Mouse (Mus musculus) cerebellum, adult 11 months (tissue): ENCODE results near the gene Dmrt3.

ENCODE experiments used
- DNase-seq: peaks from one replicate; pipeline ENCODE4 v3.0.0; 2022

The Dmrt3 gene

DNA sequence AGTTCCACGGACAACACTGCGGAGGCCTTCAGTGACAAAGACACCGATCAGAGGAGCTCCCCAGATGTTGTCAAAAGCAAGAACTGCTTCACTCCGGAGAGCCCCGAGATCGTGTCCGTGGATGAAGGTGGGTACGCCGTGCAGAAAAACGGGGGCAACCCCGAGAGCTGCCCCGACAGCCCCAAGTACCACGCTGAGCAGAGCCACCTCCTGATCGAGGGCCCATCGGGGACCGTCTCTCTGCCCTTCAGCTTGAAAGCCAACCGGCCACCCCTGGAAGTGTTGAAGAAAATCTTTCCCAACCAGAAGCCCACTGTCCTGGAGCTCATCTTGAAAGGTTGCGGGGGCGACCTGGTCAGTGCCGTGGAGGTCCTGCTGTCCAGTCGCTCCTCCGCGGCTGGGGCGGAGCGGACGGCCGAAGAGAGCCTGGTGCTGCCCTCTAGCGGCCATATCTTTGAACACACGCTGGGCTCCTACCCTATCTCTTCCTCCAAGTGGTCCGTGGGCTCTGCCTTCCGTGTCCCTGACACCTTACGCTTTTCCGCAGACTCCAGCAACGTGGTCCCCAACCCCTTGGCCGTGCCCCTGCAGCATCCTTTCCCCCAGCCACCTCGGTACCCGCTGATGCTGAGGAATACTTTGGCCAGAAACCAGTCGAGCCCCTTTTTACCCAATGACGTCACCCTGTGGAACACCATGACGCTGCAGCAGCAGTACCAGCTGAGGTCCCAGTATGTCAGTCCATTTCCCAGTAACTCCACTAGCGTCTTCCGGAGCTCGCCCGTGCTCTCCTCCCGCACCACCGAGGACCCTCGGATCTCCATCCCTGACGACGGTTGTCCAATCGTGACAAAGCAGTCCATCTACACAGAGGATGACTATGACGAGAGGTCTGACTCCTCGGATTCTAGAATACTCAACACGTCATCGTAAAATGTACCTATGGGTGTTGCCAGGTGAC, 12.5 kb downstream of the Dmrt3 start:
- DNase-seq: peak; percentile 19

DNA sequence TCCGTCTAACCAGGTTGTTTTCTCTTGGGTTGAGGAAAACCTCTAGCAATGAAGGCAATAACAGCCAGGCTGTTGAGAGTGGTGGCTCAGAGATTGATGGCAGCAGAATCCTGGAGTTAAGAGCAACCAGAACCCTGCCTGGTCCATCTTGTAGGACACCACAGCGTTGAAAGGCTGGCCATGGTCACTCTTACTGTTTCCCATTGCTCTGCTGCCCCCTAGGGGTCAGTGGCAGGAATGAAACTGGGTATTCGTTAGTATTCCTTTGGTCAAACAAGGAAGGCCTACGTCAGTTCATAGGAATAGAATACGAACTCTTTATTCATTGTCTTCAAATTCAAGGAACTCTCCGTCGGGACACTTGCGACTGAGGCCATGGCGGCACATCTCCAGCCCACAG, 18.4 kb downstream of the Dmrt3 start:
- peak; percentile 16 for DNase-seq

DNA sequence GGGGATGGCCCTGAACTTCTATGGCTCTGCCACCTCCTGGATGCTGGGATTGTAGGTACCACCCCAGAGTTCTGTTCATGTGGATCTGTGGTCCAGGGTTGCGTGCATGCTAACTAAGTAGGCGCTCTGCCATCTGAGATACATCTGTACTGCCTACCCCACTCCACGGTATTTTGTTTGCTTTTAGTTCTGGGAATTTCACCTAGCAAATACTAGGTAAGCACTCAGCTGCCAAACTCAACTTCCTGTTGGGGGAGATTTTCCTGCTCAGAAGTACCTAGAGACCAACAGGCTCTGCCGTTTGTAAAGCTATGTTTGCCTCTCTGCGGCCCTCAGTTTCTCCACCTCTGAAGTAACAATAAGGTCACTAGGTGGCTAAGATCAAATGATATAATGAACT, 25.0 kb downstream of the Dmrt3 start:
- DNase-seq: no peak

DNA sequence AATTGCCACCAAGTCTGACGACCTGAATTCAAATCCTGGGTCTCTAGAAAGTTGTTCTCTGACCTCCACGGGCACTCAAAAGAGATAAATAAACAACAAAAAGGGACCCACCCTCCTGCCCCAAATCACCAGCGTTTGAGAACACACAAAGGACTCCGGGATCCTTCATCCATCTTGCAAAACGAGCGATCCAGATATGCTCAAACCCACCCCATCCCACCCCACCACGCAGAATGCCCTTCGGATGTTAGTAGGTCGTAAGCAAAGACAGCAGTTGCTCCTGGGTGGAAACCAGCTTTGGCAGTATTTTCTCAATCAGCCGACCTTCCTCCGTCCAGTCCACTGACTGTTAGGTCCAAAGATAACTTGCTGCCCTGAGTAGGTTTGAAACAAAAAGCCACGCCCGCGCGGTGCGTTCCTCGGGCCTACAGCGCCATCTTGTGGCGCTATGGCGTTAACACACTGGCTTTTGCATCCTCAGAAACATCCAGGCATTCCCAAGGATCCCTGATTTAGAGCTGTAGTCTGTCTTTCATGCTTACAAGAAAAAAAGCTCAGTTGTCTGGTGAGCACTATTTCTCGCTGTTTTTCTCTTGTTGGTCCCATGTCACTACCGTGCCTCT, 25.6 kb downstream of the Dmrt3 start:
- DNase-seq: peak; percentile 22

DNA sequence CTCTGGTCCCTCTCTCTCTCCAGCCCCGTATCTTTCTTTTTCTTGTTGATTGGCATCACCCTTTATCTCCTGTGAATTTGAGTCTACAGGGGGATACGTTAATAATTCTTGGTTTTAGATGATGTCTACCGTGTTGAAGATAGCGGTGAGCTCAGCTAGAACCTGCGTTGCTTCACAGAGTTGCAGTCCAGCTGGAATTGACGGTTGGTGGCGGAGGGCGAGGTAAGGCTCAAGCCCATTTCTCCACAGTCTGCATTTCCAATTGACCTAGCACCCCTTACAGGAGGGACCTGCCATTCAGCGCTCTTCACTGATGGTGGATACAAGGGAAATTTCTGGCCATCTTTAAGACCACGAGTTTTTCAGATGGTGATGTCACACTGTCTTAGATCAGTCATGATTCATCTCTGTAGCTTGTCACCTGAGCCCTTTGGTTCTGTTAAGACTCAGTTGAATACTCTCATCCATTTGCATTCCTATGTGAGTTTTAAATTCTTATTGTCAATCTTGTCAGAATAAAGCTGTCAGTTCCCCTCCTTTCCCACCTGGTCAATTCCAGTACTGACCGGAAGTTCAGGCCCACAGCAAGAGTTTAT, 28.8 kb downstream of the Dmrt3 start:
- DNase-seq: no peak

DNA sequence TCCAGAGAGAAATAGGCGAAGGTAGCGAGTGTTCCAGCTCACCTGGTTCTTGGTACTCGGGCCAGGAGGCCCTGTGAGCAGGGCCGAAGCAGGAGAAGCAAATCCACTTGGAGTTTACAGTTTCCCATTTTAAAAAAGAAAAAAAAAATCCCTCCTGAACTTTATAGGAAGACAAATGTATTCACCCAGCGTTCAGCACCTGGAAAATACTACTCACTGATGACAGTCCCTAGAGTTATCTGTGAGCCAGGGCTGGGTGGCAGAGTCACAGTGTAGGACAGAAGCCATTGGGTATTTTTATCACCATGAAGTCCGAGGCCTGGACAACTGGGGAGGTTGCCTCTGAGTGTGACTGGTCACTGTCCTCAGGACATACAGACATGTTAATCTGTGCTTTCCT, 31.7 kb downstream of the Dmrt3 start:
- DNase-seq: no peak

DNA sequence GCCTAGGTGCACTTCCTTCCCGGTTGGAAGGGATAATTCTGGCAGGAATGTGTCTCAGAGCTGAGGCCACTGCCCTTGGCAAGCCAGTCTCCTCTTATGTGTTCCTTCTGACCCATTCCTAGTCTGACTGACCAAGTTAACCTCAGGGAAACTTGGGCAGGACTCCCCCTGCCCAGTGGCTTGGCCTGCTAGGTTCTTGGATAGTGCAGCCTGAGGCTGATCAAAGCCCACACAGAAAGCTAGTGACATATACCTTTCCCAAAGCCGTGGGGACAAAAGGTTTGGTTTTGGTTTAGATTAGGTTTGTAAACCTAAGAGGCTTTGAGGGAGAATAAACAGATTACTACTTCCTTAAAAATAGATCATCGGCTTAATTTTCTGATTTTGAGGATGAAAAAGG, 37.0 kb downstream of the Dmrt3 start:
- DNase-seq: no peak

DNA sequence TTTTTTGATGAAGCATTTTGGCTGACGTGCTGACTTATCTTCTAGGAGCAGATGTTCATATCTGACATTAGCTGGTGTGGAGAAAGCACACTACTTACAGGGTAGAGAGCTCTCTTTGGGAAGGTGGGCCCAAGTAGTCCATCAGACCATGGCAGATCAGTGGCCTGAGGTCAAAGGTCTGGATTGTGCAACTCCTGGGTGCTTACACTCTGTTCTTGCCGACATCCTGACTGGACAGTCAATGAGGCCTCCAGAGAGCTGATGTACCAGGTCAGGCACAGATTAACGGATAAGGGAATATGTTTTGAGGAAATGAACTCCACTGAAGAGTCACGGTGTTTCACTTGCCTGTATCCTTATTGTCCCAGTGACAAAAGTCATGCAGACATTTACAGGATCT, 38.6 kb downstream of the Dmrt3 start:
- no peak for DNase-seq

DNA sequence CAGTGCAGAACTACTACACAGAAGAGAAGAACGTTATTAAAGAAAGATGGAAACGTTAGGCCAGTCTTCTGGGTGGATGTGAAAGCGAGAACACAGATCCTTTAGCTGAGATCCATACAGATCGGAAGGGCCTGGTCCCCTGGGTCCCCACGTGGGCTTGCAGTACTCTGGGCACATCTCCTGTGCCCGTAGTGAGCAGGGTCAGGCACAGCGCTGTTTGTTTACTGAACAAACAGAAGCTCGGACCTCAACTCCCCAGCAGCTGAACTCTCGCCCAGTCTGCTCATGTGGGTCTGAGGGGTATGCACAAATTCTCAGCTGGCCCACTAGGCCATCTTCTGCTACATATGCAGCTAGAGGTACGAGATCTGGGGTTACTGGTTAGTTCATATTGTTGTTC, 40.4 kb downstream of the Dmrt3 start:
- DNase-seq: no peak

DNA sequence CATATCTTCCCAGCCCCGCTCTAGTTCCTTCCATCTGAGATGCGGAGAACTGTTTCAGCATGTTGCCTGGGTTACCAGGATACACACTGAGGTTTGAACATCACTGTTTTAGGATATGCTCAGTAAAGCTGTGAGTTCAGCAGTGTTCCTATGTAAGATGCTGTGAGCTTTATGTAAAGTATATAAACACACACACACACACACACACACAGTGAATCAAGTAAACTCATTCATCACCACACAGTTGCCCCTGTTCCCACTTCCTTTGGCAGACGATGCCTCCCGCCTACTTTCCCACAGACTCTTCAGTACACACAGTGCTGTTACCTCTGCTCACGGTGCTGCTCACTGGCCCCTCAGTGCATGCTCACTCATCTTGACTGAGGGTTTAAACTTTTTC, 42.5 kb downstream of the Dmrt3 start:
- DNase-seq: no peak

DNA sequence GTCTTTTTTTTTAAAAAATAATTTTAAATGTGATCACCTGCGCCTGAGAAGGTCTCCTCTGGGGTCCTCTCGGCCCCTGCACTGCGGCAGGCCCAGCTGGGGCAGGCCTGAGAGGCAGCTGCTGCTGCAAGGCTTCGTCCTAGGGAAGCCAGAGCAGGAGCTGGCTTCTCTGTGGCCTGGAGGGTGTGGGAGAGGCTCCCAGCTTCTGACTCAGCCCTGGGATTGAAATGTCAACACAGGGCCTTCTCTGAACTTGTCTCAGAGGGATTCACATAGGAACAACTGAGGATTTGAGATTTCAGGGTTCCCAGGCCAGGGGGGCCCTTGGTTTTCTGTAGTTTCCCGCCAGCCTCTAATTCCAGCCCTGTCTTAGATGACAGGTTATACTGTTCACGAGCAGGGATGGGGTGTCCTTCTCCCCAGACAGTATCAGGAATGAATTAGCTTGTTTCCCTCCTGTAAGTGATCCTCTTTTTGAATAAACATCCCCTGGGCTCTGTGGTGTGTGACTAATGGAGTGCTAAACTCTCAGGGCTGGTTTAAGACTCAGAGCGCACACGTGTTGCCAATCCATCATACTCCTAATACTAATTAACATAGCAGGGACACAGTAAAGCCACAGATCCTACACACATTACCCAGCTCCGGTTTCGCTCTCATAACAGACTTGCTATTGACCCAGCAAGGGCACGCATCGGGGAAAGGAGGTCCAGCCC, 44.1 kb downstream of the Dmrt3 start:
- no peak for DNase-seq

DNA sequence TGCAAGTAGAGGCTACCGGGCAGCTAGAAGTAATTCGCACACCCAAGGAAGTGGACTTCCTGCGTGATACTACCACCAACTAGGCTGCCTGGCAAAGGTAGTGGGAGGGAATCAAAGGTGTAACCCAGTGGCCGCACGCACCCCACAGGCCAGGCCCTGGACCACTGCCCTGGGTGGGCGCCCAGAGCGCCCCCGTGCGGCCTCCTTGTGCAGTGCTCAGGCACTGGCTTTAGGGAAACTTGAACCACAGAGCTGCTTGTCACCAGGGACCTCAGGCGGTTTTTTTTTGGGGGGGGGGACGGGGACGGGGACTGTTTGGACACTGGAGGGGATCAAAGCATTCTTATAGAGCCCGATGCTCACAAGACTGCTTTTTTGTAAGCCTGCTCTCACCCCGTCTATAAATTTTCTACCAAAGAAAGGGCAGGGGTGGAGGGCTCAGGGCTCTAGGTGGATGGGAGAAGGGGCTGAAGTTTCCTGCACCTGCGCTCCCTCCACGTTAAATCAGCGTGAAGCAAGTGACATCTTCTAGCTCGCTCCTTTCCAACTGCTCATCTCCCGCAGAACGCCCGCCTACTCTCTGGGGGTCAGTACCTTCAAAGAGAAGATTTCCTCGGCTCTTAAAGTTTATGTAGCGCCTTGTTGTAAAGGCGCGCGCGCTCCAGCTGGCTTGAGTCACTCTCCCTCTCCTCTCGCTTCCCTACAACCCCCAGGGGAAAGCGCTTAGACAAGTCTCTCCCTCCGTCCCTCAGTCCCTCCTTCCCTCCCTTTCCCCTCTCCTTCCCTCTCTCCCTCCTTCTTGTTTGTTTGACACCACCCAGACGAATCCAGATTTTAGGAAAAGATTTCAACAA, 55.6 kb downstream of the Dmrt3 start:
- DNase-seq: no peak

DNA sequence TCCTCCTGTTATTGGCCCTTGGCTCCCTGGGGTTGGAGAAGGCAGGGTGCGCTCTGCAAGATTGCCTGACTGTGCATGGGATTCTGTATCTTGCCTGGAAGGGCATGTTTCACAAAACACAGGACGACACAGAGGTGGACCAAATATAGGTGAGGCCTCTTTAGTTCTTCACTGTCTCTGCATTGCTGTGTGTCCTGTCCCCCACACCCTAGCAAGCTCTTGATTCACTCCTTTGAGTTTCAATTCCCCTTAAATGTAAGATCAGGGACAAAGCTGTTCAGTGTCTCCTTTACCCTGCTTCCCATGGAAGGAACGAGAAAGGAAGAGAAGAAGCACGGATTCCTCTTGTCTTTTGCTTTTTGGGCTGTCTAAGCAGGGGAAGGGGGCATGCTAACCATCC, 57.7 kb downstream of the Dmrt3 start:
- no peak for DNase-seq

DNA sequence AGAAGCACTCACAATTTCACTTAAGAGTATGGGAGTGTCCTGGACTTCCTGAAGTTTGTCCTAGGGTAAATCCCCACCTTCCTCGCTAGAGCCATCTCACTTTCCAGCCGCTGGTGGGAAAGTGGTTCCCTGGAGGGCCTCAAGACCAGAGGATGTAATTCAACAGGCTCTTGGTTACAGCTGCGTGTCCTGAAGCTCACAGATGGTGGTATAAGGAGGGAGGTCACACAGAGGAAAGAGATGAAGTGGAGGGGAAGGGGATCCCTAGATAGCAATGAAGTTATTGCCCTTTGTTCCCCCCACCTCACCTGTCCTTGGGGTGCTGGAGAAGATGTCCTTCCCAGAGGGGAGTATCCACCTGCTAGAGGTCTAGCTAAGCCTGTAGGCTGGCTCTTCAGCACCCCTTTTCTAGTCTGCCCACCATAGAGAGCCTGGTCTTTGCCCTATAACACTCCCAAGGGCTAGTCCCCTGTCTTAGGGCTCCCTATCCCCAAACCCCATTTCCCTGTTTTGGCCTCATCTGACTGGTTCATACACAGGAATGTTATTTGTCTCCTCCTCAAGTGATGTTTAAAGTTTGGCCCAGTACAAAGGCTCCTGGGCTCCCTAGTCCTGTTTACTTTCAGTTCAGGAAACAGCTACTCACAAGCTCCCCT, 59.6 kb downstream of the Dmrt3 start:
- DNase-seq: no peak

DNA sequence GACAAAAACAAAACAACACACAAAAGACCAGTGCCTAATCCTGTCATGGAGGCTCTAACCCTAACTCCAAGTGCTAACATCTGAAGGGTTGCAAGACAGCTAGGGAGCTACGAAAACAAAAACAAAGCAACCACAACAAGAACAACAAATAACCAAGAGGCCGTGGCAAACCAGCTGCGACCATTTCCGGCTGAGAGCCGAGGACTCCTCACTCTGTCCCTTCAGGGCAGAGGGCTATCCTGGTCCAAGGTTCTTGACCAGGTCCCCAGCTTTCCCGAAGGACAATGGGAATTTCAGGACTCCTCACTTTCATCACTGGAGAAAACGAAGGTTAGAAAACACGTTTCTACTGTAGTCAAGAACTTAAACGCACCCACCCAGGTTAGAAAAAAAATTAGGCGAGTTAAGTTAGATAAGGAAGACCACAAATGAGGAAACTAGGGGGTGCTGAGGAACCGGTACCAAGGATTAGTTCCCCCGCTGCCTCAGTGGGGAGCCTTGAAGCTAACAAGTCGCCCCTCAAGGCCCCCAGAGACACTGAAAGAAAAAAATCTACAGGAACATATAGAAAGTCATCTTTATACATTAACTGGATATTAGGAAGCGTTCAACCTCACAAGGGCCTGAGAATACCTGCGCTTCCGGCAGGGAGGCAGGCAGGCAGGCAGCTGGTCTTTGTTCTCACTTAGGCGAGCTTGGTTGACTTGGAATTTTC, 60.6 kb downstream of the Dmrt3 start:
- DNase-seq: no peak

DNA sequence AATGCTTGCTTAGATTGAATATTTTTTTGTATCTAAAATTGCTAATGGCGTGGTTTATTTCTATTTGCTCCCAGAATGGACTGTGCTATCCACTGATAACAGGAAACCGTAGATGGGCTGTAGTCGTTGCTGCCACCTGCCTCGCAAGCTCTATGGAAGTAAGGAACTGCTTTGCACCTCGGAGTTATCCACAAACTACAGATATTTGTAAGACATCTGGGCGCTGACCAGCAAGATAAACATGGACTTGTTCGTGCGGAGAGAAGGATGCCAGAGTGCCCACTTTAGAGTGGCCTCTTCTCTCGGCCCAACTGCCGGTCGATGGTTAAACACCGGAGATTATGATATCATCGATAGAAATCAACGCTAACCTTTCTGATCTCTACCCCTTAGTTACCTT, 61.6 kb downstream of the Dmrt3 start:
- no peak for DNase-seq

DNA sequence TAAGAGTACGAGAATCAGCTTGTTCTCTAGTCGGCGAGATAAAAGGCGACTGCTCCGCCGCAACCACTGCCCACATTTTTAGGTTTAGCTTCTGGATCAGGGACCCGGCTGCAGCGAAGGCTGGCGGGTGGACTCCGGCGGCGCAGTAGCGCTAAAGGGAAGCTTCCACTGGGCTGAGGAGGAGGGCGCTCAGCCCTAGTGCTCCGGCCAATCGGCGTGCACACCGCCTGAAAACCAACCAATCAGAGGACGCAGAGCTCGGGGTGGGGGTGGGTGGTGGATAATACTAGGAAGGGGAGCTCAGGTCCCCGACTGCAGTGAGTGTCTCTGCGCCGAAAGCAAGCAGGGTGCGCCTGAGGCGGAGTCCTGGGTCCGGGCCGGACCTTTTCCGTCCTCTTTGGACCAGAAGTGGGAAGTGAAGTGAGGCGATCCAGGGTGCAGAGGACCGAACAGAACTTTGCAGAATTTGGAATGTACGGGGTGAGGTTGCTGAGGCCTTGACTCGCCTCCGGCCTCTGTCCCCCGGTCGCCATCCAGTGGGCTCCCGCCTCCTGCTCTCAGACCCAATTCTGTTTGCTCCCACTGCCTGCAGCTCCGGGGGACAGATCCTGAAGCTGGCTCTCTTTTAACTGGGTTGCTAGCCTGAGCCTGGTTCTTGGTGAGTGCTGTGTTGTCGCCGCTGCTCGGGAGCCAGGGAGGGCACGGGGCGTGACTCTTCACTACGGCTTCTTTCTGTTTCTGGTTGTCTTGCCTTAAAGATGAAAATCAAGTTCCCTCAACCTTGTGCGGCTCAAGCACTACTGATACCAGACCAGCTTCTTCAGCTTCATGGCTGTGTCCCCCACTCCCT, 62.2 kb downstream of the Dmrt3 start, which contains the start of gene Dmrt2:
TSS of gene Dmrt2 (plus strand) at position 311 of the 850 bp plus-strand sequence.
- no peak for DNase-seq
